Mouse (Mus musculus) left cerebral cortex, adult 18-20 months (tissue): ENCODE results near the gene Hmgxb4. TPM values are rescaled to one million over a fixed set of nuclear protein-coding genes. Genes with fewer than 3 reads are reported as not detected.

ENCODE experiments used
- DNase-seq, 2 experiments: peaks; one replicate each; pipeline ENCODE4 v3.0.0; 2021 to 2022; ENCODE audit warnings: low spot score in 2 of 2, mixed read lengths in 1 of 2
- total RNA-seq, 2 experiments: library from RNA; stranded (reverse); gene quantifications; 2 replicates each; pipeline ENCODE4 v1.2.3; 2021

Hmgxb4 gene
- total RNA-seq, 2 experiments from 2014 or later, result 23.2 to 26.1 TPM

DNA sequence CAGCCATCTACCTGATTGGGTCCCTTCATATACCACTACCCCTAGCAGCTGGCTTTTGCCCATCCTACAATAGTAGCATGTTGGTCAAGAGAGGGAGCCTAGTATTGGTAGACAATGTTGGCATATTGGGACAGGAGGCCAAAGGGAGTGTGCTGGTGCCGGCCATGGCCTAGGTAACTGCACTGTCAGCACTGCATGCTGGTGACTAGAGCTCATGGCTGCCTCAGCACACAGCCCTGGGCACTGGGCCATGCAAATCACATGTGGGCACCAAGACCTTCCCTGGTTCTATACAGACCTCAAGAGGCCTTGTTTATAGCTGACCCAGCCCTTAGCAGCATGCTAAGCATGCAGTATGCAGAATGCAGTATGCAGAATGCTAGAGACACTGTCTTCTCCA lies 77.1 kb downstream of the Hmgxb4 start:
- no peak for DNase-seq

DNA sequence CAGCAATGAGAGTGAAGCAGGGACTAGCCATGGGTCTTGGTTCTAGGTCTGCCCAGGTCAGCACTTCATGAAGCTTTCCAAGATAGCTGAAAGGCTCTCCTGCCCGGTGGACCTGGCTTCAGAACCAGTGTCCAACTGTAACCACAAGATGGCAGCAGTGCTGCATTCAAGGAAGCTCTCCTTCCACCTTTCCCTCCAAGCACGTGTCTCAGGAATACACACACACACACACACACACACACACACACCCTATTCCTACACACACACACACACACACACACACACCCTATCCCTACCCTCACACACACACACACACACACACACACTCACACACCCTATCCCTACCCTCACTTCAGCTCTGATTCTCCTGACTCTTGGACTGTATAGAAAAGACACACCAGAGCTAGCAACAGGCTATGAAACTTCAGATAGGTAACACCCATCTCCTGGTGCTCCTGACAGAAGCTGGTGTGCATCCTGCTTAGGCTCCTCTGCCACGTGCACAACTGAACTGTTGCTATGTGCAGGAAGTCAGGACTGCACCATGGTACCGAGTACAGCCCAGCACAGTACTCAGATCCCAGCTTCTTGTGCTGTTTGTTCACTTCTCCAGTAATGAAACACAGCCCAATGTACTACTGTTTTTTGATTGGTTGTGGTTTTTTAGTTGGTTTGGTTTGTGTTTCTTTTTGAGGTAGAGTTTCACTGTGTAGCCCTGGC lies 78.6 kb downstream of the Hmgxb4 start:
- peak; percentile 81 to 89 for DNase-seq

DNA sequence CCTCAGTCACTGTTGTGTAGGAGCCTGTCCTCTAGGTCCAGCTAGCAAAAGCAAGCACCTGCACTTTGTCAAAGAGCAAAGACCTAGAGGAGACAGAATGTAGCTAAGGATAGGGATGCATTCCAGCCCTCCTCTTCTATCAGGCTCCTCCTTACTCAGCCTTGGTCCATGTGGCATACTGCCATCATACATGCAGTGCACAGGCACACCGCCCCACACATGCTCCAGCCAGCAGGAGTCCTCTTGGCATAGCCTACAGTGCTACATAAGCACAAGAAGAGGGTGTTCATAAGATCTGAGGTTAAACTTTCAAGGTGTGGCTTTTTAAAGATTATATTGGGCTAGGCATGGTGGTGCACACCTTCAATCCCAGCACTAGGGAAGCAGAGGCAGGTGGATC lies 81.7 kb downstream of the Hmgxb4 start:
- no peak for DNase-seq

DNA sequence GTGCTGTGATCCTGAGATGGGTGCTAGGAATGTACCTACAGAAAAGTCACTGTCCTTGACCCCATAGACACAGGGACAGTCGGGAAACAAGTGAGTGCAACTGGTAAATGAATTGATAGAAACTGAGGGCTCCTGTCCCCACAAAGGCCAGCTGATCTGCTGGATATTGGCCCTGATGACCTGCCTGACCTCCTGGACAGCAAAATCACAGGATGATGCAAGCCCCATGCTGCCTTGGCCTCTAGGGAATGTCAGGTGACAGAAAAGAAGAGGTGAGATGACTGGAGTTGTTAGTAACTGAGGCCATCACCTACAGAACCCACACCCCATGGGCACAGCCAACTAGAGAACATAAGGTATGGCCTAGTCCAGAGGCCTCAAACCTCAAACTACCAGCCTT lies 85.1 kb downstream of the Hmgxb4 start:
- no peak for DNase-seq

DNA sequence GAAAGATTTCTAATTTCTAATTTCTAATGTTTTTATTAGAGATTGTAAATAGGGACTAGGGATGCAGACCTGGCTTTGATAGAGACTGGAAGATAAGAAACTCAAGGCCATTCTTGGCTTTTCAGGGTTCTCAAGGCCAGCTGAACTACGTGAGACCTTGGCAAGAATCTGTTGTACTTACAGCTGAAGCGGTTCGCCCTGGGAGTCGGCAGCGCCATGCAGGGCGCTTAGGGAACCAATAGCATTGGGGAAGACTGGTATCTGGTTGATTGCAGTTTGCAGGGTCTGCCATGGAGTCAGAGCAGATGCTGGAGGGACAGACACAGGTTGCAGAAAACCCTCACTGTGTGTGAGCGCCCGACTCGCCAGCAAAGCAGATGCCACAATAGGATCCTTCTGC lies 85.7 kb downstream of the Hmgxb4 start:
- no peak for DNase-seq

Other genes with a start within 250 kb of the Hmgxb4 start
- gene Isx, start 120.2 kb upstream of the Hmgxb4 start, total RNA-seq, result under 1 TPM in 1 of 2 experiments, not detected in 1; 0.37 TPM
- 10 to 100 TPM; 39.8 to 46.3 TPM for gene Tom1, start 40.3 kb downstream of the Hmgxb4 start, total RNA-seq
- 1 to 10 TPM; 4.3 to 5.1 TPM for gene Hmox1, start 100.3 kb downstream of the Hmgxb4 start, total RNA-seq
- 1 to 10 TPM; 8.3 to 8.5 TPM for gene Mcm5, start 116.2 kb downstream of the Hmgxb4 start, total RNA-seq
- 100 to 1,000 TPM; 109 to 128 TPM for gene Rasd2, start 220.6 kb downstream of the Hmgxb4 start, total RNA-seq